Mouse (Mus musculus) myocyte (in vitro differentiated cells): Measurements from ENCODE around the gene Foxp2. TPM values are rescaled to one million over a fixed set of nuclear protein-coding genes. Genes with fewer than 3 reads are reported as not detected.

Source experiments
- H3K27me3 ChIP-seq: one replicate; pipeline ENCODE4 v1.6.1; 2011; ENCODE audit not compliant: control insufficient read depth, insufficient read depth, insufficient read length
- H3K36me3 ChIP-seq: one replicate; pipeline ENCODE4 v1.6.1; 2011; ENCODE audit not compliant: control insufficient read depth, insufficient read depth
- H3K4me2 ChIP-seq: one replicate; pipeline ENCODE4 v1.6.1; 2011; ENCODE audit warnings: low read depth, control low read depth
- H3K4me3 ChIP-seq: one replicate; pipeline ENCODE4 v1.5.1; 2011; ENCODE audit warnings: mild to moderate bottlenecking, control low read depth, moderate library complexity
- H3K79me2 ChIP-seq: one replicate; pipeline ENCODE4 v1.6.1; 2011; ENCODE audit not compliant: control insufficient read depth, insufficient read depth
- H3ac ChIP-seq: one replicate; pipeline ENCODE4 v1.6.1; 2011; ENCODE audit not compliant: control insufficient read depth, insufficient read length
- CEBPB ChIP-seq: IDR thresholded peaks from 2 replicates; pipeline ENCODE4 v1.6.1; 2011; ENCODE audit warnings: mild to moderate bottlenecking, moderate library complexity; ENCODE audit not compliant: poor library complexity, insufficient read depth, severe bottlenecking
- E2F4 ChIP-seq: IDR thresholded peaks from one replicate; pipeline ENCODE4 v1.6.1; 2011; ENCODE audit warnings: mild to moderate bottlenecking, control low read depth, moderate library complexity; ENCODE audit not compliant: insufficient read depth
- MAX ChIP-seq: IDR thresholded peaks from one replicate; pipeline ENCODE4 v1.6.1; 2011; ENCODE audit warnings: low read depth, mild to moderate bottlenecking, control low read depth
- MYOD1 ChIP-seq, 3 experiments: IDR thresholded peaks; one replicate each; pipeline ENCODE4 v1.6.1; 2011; ENCODE audit warnings: control low read depth in 2 of 3, low read depth in 2 of 3, mild to moderate bottlenecking in 2 of 3, moderate library complexity in 1 of 3; ENCODE audit not compliant: insufficient read length in 2 of 3, control insufficient read depth in 1 of 3
- MYOG ChIP-seq, 3 experiments: IDR thresholded peaks; one replicate each; pipeline ENCODE4 v1.6.1; 2011; ENCODE audit warnings: control low read depth in 2 of 3, low read depth in 2 of 3, mild to moderate bottlenecking in 2 of 3; ENCODE audit not compliant: insufficient read length in 2 of 3, control insufficient read depth in 1 of 3, insufficient read depth in 1 of 3
- POLR2A ChIP-seq: IDR thresholded peaks from one replicate; pipeline ENCODE4 v1.6.1; 2011; ENCODE audit warnings: low read depth, mild to moderate bottlenecking, control low read depth, moderate library complexity; ENCODE audit not compliant: insufficient read length
- POLR2AphosphoS2 ChIP-seq: IDR thresholded peaks from one replicate; pipeline ENCODE4 v1.6.1; 2011; ENCODE audit warnings: low read depth, control low read depth; ENCODE audit not compliant: insufficient read length
- REST ChIP-seq: IDR thresholded peaks from one replicate; pipeline ENCODE4 v1.6.1; 2011; ENCODE audit warnings: mild to moderate bottlenecking, control low read depth, moderate library complexity; ENCODE audit not compliant: insufficient read depth, insufficient read length
- SRF ChIP-seq: IDR thresholded peaks from one replicate; pipeline ENCODE4 v1.6.1; 2011; ENCODE audit warnings: low read depth; ENCODE audit not compliant: control insufficient read depth, insufficient read length
- TCF12 ChIP-seq: IDR thresholded peaks from one replicate; pipeline ENCODE4 v1.6.1; 2011; ENCODE audit warnings: mild to moderate bottlenecking, control low read depth; ENCODE audit not compliant: poor library complexity, insufficient read depth, severe bottlenecking
- TCF3 ChIP-seq: IDR thresholded peaks from one replicate; pipeline ENCODE4 v1.6.1; 2011; ENCODE audit warnings: low read depth, control low read depth; ENCODE audit not compliant: insufficient read length
- USF1 ChIP-seq: IDR thresholded peaks from one replicate; pipeline ENCODE4 v1.6.1; 2011; ENCODE audit warnings: low read depth, mild to moderate bottlenecking, control low read depth, moderate library complexity
- polyA plus RNA-seq: library from polyadenylated mRNA; unstranded; fragments of >200 nt; fragmentation: generic; extraction: Trizol; gene quantifications from one replicate; pipeline ENCODE4 v1.2.1, GENCODE M21; 2012; ENCODE audit warnings: missing spikeins

Gene Foxp2
- polyA plus RNA-seq, result not detected

DNA sequence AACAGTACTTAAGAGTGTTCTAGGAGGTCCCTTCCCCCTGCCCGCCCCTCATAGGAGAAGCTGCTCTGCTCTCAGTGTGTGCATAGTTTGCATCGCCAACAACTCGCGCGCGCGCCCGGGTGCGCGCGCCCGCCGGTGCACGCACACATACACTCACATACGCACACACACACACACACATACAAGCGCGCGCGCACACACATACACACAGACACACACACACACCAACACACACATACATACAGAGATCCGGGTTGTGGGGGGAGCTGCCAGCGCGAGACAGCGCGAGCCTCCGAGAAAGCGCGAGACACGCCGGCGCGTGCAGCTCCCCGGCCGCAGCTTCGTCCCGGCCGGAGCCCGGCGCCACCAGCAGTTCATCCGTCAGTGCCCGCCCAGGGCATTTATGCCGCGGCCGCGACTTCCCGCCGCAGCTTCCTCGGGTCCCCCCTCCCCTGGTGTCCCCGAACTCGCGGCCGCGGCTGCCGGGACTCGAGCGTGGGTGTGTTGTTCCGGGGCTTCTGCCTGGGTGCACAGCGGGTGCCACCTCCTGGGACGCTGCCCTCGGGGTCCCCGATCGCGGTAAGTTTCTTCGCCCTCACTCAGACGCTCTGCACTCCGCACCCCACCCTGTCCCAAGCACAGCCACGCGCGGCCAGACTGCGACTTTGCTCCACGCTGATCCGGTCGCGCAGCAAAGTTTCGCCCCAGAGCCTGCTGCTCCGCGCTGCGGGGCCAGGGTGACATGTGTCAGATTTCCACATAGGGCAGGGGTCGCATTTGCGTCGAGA is at the start of gene Foxp2:
Gene Foxp2, plus strand, starts transcription at position 167 of the 788 bp plus-strand sequence.
- Histone ChIP-seq H3ac (no peak within 1 kb of the TSS), H3K36me3 (no peaks in the 10 kb centered on the region), H3K4me3 (no peak within 1 kb of the TSS), H3K27me3 (no peaks in the 10 kb centered on the region), H3K4me2 (no peak within 1 kb of the TSS), H3K79me2 (no peaks in the 10 kb centered on the region)
- TF ChIP-seq MYOD1 (IDR thresholded peaks at IDR 0.05; ENCODE audit: control insufficient read depth in 1 of 3, insufficient read length in 2 of 3, low read depth in 2 of 3) (no peak), POLR2AphosphoS2 (no peak), REST (no peak), CEBPB (no peak), MAX (no peak), E2F4 (no peak), TCF3 (no peak), MYOG (IDR thresholded peaks at IDR 0.05; ENCODE audit: control insufficient read depth in 1 of 3, insufficient read depth in 1 of 3, insufficient read length in 2 of 3, low read depth in 2 of 3) (no peak), SRF (no peak), POLR2A (no peak), USF1 (no peak), TCF12 (no peak)

DNA sequence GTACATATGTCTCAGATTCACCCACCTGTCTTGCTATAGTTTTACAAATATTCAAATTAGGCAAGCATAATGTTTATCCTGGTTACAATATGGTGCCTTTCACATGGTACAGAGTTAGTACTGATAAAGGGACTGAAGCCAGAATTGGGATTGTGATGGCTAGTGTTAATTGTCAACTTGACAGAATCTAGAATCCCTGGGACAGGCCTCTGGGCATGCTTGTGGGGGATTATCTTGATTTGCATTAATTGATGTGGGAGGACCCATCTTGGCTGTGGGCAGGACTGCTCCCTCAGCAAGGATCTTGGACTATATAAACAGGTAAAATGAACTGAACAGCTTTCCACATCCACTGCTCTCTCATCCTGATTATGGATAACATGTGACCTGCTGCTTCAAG is 15.9 kb upstream of the Foxp2 start:
- no peak overlapping the region for H3K4me3 ChIP-seq
- H3K4me2 ChIP-seq, result no peak overlapping the region
- TF ChIP-seq POLR2A, result no peak
- TF ChIP-seq REST, result no peak
- TF ChIP-seq E2F4, result no peak
- no peak for TF ChIP-seq MYOG (IDR thresholded peaks at IDR 0.05; ENCODE audit: control insufficient read depth in 1 of 3, insufficient read depth in 1 of 3, insufficient read length in 2 of 3, low read depth in 2 of 3)
- TF ChIP-seq MAX, result no peak
- no peak for TF ChIP-seq POLR2AphosphoS2
- no peak for TF ChIP-seq TCF12
- no peak for TF ChIP-seq TCF3
- no peak for TF ChIP-seq MYOD1 (IDR thresholded peaks at IDR 0.05; ENCODE audit: control insufficient read depth in 1 of 3, insufficient read length in 2 of 3, low read depth in 2 of 3)
- TF ChIP-seq USF1, result no peak
- TF ChIP-seq CEBPB, result no peak
- no peak for TF ChIP-seq SRF
- no peaks in the 10 kb centered on the region for H3K36me3 ChIP-seq
- no peaks in the 10 kb centered on the region for H3K79me2 ChIP-seq
- no peak overlapping the region for H3ac ChIP-seq
- H3K27me3 ChIP-seq, result no peaks in the 10 kb centered on the region

DNA sequence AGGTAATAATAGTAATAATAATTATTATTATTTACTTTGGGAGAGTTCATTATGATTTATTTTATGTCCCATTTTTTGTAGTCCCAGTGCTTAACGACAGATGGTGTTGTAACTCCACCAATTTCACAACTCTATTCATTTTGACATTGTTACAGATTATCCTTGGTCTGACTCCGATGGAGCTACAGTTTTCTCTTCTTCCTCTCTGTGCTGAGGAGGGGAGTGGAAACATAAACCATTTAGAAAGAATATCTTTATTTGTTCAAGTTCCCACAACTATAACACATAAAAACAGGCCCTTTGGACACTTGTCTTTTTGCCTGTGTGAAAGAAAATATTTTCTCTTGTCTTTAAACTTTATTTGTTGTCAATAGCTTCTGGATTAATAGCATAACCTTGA is 4.1 kb upstream of the Foxp2 start:
- H3K27me3 ChIP-seq, result no peaks in the 10 kb centered on the region
- no peak overlapping the region for H3ac ChIP-seq
- no peak overlapping the region for H3K4me3 ChIP-seq
- TF ChIP-seq USF1, result no peak
- TF ChIP-seq MYOG (IDR thresholded peaks at IDR 0.05; ENCODE audit: control insufficient read depth in 1 of 3, insufficient read depth in 1 of 3, insufficient read length in 2 of 3, low read depth in 2 of 3), result no peak
- TF ChIP-seq TCF3, result no peak
- TF ChIP-seq MYOD1 (IDR thresholded peaks at IDR 0.05; ENCODE audit: control insufficient read depth in 1 of 3, insufficient read length in 2 of 3, low read depth in 2 of 3), result no peak
- TF ChIP-seq MAX, result no peak
- no peak for TF ChIP-seq REST
- TF ChIP-seq SRF, result no peak
- no peak for TF ChIP-seq CEBPB
- TF ChIP-seq POLR2AphosphoS2, result no peak
- no peak overlapping the region for H3K4me2 ChIP-seq
- no peaks in the 10 kb centered on the region for H3K79me2 ChIP-seq
- H3K36me3 ChIP-seq, result no peaks in the 10 kb centered on the region

DNA sequence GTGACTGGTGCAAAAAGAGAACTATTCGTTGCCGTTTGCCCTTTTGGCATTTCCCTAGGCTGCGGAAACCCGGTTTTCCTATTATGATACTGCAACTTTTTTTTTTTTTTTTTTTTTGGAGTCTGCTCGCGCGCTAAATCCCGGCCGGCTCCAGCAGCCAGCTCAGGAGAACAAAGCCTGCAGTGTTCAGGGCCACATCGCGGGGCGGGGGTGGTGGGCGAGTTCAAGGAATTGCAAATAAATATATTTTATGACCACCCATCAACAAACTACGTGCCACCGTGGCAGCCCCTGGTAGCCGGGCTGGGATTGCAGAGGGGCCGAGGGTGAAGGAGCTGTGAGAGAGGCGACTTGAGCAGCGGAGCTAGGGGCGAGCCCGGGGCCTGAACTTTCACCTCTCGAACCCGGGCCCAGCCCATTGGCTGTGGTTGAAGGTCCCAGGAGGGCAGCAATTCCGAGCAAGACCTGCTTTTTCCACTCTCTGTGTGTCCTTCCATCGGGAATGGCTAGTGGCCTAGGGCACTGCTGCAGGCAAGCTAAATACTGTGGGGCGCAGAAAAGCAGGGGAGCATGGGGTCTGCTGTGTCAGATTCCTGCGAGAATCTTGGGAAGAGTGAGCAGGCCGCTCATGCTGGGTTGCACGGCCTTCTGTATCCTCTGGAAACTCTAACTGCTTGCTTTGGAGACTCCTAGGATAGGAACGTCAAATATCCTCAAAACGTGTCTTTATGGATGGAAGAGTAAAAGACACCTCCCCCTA is 2.9 kb upstream of the Foxp2 start:
- Histone ChIP-seq H3K4me3 (no peak overlapping the region), H3K36me3 (no peaks in the 10 kb centered on the region), H3K27me3 (no peaks in the 10 kb centered on the region), H3K4me2 (no peak overlapping the region), H3ac (no peak overlapping the region), H3K79me2 (no peaks in the 10 kb centered on the region)
- TF ChIP-seq MAX (no peak), USF1 (no peak), TCF3 (no peak), REST (no peak), E2F4 (no peak), POLR2AphosphoS2 (no peak), POLR2A (no peak), TCF12 (no peak), SRF (no peak), MYOG (IDR thresholded peaks at IDR 0.05; ENCODE audit: control insufficient read depth in 1 of 3, insufficient read depth in 1 of 3, insufficient read length in 2 of 3, low read depth in 2 of 3) (no peak), CEBPB (no peak), MYOD1 (IDR thresholded peaks at IDR 0.05; ENCODE audit: control insufficient read depth in 1 of 3, insufficient read length in 2 of 3, low read depth in 2 of 3) (no peak)
